Mouse (Mus musculus) lung, postnatal 0 days (tissue): ENCODE results near the gene Ikbip.

Experiments
- CTCF ChIP-seq: IDR thresholded peaks from 2 replicates; pipeline ENCODE4 v1.5.1; 2016; ENCODE audit warnings: antibody characterized with exemption, mild to moderate bottlenecking
- EP300 ChIP-seq: IDR thresholded peaks from 2 replicates; pipeline ENCODE4 v1.6.1; 2016; ENCODE audit warnings: antibody characterized with exemption, mild to moderate bottlenecking, control low read depth

- no peak for TF ChIP-seq CTCF
- no peak for TF ChIP-seq EP300
Measured at GRCm38 (mm10) chr10:91092812-91093211, 10.1 kb downstream of the Ikbip start.
